Mouse (Mus musculus): ENCODE measurements at regions not wholly inside any gene's neighbourhood (a gene's known extent, or its start where the extent isn't known, plus 50 kb on each side); places are given as distances from the start of the nearest gene placed in this dataset.

- no peak overlapping the region for H3K4me2 ChIP-seq (ENCODE audit: low read depth, low read length)
- no peak overlapping the region for H3K4me3 ChIP-seq (ENCODE audit: low read length)
- ATAC-seq (ENCODE audit: low read depth), result no peak
- no peaks in the 10 kb centered on the region for H3K27me3 ChIP-seq (ENCODE audit: control insufficient read depth, insufficient read depth, low read depth, low read length)
- H3K9me3 ChIP-seq (ENCODE audit: control insufficient read depth, low read length), result no peaks in the 10 kb centered on the region
- peaks cover 4% of the 10 kb centered on the region; the same call in 1 of the 2 replicates for H3K4me1 ChIP-seq (replicated peaks; ENCODE audit: control insufficient read depth, insufficient read depth, low read length)
- WGBS, result 74% methylated on average over 11 of the region's 11 CpGs
- H3K36me3 ChIP-seq (ENCODE audit: control insufficient read depth, insufficient read depth, low read length), result no peaks in the 10 kb centered on the region
- no peak overlapping the region for H3K27ac ChIP-seq (ENCODE audit: low read length)
- no peak overlapping the region for H3K9ac ChIP-seq (ENCODE audit: low read length)
Measured at GRCm38 (mm10) chr11:79831591-79832320, 130.4 kb downstream of the Utp6 start.

- Histone ChIP-seq H3K4me2 (ENCODE audit: low read depth, low read length) (no peak overlapping the region), H3K27me3 (ENCODE audit: control insufficient read depth, insufficient read depth, low read depth, low read length) (no peaks in the 10 kb centered on the region), H3K27ac (ENCODE audit: low read length) (no peak overlapping the region), H3K9me3 (ENCODE audit: control insufficient read depth, low read length) (no peaks in the 10 kb centered on the region), H3K9ac (ENCODE audit: low read length) (no peak overlapping the region), H3K36me3 (ENCODE audit: control insufficient read depth, insufficient read depth, low read length) (no peaks in the 10 kb centered on the region), H3K4me1 (replicated peaks; ENCODE audit: control insufficient read depth, insufficient read depth, low read length) (peaks cover 4% of the 10 kb centered on the region; the same call in 1 of the 2 replicates), H3K4me3 (ENCODE audit: low read length) (no peak overlapping the region)
- peak; percentile 51; the same call in 1 of the 2 replicates for ATAC-seq (ENCODE audit: low read depth)
- 53% methylated on average over 5 of the region's 5 CpGs for WGBS
Measured at GRCm38 (mm10) chr11:79830567-79831055, 131.6 kb downstream of the Utp6 start.

- Histone ChIP-seq H3K9ac (ENCODE audit: low read length) (no peak overlapping the region), H3K4me2 (ENCODE audit: low read depth, low read length) (no peak overlapping the region), H3K36me3 (ENCODE audit: control insufficient read depth, insufficient read depth, low read length) (no peaks in the 10 kb centered on the region), H3K9me3 (ENCODE audit: control insufficient read depth, low read length) (no peaks in the 10 kb centered on the region), H3K4me3 (ENCODE audit: low read length) (no peak overlapping the region), H3K27ac (ENCODE audit: low read length) (no peak overlapping the region), H3K27me3 (ENCODE audit: control insufficient read depth, insufficient read depth, low read depth, low read length) (no peaks in the 10 kb centered on the region), H3K4me1 (replicated peaks; ENCODE audit: control insufficient read depth, insufficient read depth, low read length) (peaks cover 4% of the 10 kb centered on the region; the same call in 1 of the 2 replicates)
- ATAC-seq (ENCODE audit: low read depth), result no peak
- 79% methylated on average over 3 of the region's 3 CpGs for WGBS
Measured at GRCm38 (mm10) chr11:79827034-79827433, 135.2 kb downstream of the Utp6 start.

- 63% methylated on average over 4 of the region's 4 CpGs for WGBS
Measured at GRCm38 (mm10) chr11:79825881-79826280, 136.3 kb downstream of the Utp6 start.

GRCm38 (mm10) chr11:79823631-79824310 lies 138.4 kb downstream of the Utp6 start:
- no peak overlapping the region for H3K9ac ChIP-seq (ENCODE audit: low read length)
- H3K4me1 ChIP-seq (replicated peaks; ENCODE audit: control insufficient read depth, insufficient read depth, low read length), result no peaks in the 10 kb centered on the region; the same call in 1 of the 2 replicates
- ATAC-seq (ENCODE audit: low read depth), result no peak
- no peak overlapping the region for H3K4me3 ChIP-seq (ENCODE audit: low read length)
- no peaks in the 10 kb centered on the region for H3K9me3 ChIP-seq (ENCODE audit: control insufficient read depth, low read length)
- no peak overlapping the region for H3K27ac ChIP-seq (ENCODE audit: low read length)
- H3K4me2 ChIP-seq (ENCODE audit: low read depth, low read length), result no peak overlapping the region
- H3K27me3 ChIP-seq (ENCODE audit: control insufficient read depth, insufficient read depth, low read depth, low read length), result no peaks in the 10 kb centered on the region
- WGBS, result 58% methylated on average over 11 of the region's 11 CpGs
- no peaks in the 10 kb centered on the region for H3K36me3 ChIP-seq (ENCODE audit: control insufficient read depth, insufficient read depth, low read length)

More at GRCm38 (mm10) chr11:79825881-79826280, 136.3 kb downstream of the Utp6 start:
- Histone ChIP-seq H3K4me2 (ENCODE audit: low read depth, low read length) (no peak overlapping the region), H3K27me3 (ENCODE audit: control insufficient read depth, insufficient read depth, low read depth, low read length) (no peaks in the 10 kb centered on the region), H3K4me1 (replicated peaks; ENCODE audit: control insufficient read depth, insufficient read depth, low read length) (peaks cover 4% of the 10 kb centered on the region; the same call in 1 of the 2 replicates), H3K9ac (ENCODE audit: low read length) (no peak overlapping the region), H3K9me3 (ENCODE audit: control insufficient read depth, low read length) (no peaks in the 10 kb centered on the region), H3K27ac (ENCODE audit: low read length) (no peak overlapping the region), H3K4me3 (ENCODE audit: low read length) (no peak overlapping the region), H3K36me3 (ENCODE audit: control insufficient read depth, insufficient read depth, low read length) (no peaks in the 10 kb centered on the region)
- ATAC-seq (ENCODE audit: low read depth), result no peak

- H3K9me3 ChIP-seq (ENCODE audit: control insufficient read depth, low read length), result no peaks in the 10 kb centered on the region
- no peaks in the 10 kb centered on the region for H3K36me3 ChIP-seq (ENCODE audit: control insufficient read depth, insufficient read depth, low read length)
- H3K4me3 ChIP-seq (ENCODE audit: low read length), result no peak overlapping the region
- no peak overlapping the region for H3K4me2 ChIP-seq (ENCODE audit: low read depth, low read length)
- no peaks in the 10 kb centered on the region; the same call in 1 of the 2 replicates for H3K4me1 ChIP-seq (replicated peaks; ENCODE audit: control insufficient read depth, insufficient read depth, low read length)
- no peak overlapping the region for H3K9ac ChIP-seq (ENCODE audit: low read length)
- 58% methylated on average over 5 of the region's 5 CpGs for WGBS
- H3K27me3 ChIP-seq (ENCODE audit: control insufficient read depth, insufficient read depth, low read depth, low read length), result no peaks in the 10 kb centered on the region
- H3K27ac ChIP-seq (ENCODE audit: low read length), result no peak overlapping the region
- no peak for ATAC-seq (ENCODE audit: low read depth)
Measured at GRCm38 (mm10) chr11:79821986-79822385, 140.2 kb downstream of the Utp6 start.

GRCm38 (mm10) chr11:79815156-79815555 lies 147.0 kb downstream of the Utp6 start:
- Histone ChIP-seq H3K9me3 (ENCODE audit: control insufficient read depth, low read length) (peaks cover 3% of the 10 kb centered on the region; the same call in 1 of the 2 replicates), H3K4me1 (replicated peaks; ENCODE audit: control insufficient read depth, insufficient read depth, low read length) (no peaks in the 10 kb centered on the region), H3K4me2 (ENCODE audit: low read depth, low read length) (no peak overlapping the region), H3K27me3 (ENCODE audit: control insufficient read depth, insufficient read depth, low read depth, low read length) (no peaks in the 10 kb centered on the region), H3K4me3 (ENCODE audit: low read length) (no peak overlapping the region), H3K9ac (ENCODE audit: low read length) (no peak overlapping the region), H3K36me3 (ENCODE audit: control insufficient read depth, insufficient read depth, low read length) (no peaks in the 10 kb centered on the region), H3K27ac (ENCODE audit: low read length) (no peak overlapping the region)
- no peak for ATAC-seq (ENCODE audit: low read depth)
- 90% methylated on average over 3 of the region's 3 CpGs for WGBS

- 13% methylated on average over 17 of the region's 17 CpGs for WGBS
- Histone ChIP-seq H3K27ac (ENCODE audit: low read length) (peak overlapping the region; percentile 73), H3K27me3 (ENCODE audit: control insufficient read depth, insufficient read depth, low read depth, low read length) (no peaks in the 10 kb centered on the region), H3K9ac (ENCODE audit: low read length) (peak overlapping the region; percentile 1; the same call in 1 of the 2 replicates), H3K4me2 (ENCODE audit: low read depth, low read length) (peak overlapping the region; percentile 47), H3K4me3 (ENCODE audit: low read length) (no peak overlapping the region), H3K4me1 (replicated peaks; ENCODE audit: control insufficient read depth, insufficient read depth, low read length) (peaks cover 34% of the 10 kb centered on the region), H3K9me3 (ENCODE audit: control insufficient read depth, low read length) (peaks cover 5% of the 10 kb centered on the region), H3K36me3 (ENCODE audit: control insufficient read depth, insufficient read depth, low read length) (no peaks in the 10 kb centered on the region)
- peak; percentile 39; the same call in 1 of the 2 replicates for ATAC-seq (ENCODE audit: low read depth)
Measured at GRCm38 (mm10) chr11:79806911-79807466, 155.2 kb downstream of the Utp6 start.

- no peak overlapping the region for H3K4me2 ChIP-seq (ENCODE audit: low read depth, low read length)
- ATAC-seq (ENCODE audit: low read depth), result peak; percentile 24; the same call in 1 of the 2 replicates
- WGBS, result 55% methylated on average over 10 of the region's 10 CpGs
Measured at GRCm38 (mm10) chr11:79806417-79806816, 155.8 kb downstream of the Utp6 start.

More at GRCm38 (mm10) chr11:79806417-79806816, 155.8 kb downstream of the Utp6 start:
- Histone ChIP-seq H3K4me3 (ENCODE audit: low read length) (no peak overlapping the region), H3K27ac (ENCODE audit: low read length) (peak overlapping the region; percentile 73), H3K9me3 (ENCODE audit: control insufficient read depth, low read length) (peaks cover 5% of the 10 kb centered on the region), H3K9ac (ENCODE audit: low read length) (no peak overlapping the region), H3K27me3 (ENCODE audit: control insufficient read depth, insufficient read depth, low read depth, low read length) (no peaks in the 10 kb centered on the region), H3K4me1 (replicated peaks; ENCODE audit: control insufficient read depth, insufficient read depth, low read length) (peaks cover 35% of the 10 kb centered on the region), H3K36me3 (ENCODE audit: control insufficient read depth, insufficient read depth, low read length) (no peaks in the 10 kb centered on the region)
